Mouse (Mus musculus) urinary bladder, adult 2 months (tissue): ENCODE measurements around the gene Neil3. TPM values are rescaled to one million over a fixed set of nuclear protein-coding genes. Genes with fewer than 3 reads are reported as not detected.
"Not testable (repeated sequence)": the region's sequence is repeated elsewhere in the genome, so short reads cannot be mapped to it uniquely, and the experiment has no call there.

Experiments used
- DNase-seq: peaks from one replicate; pipeline ENCODE4 v3.0.0; 2022; ENCODE audit warnings: low spot score
- polyA plus RNA-seq: library from polyadenylated mRNA; depleted of rRNA; stranded (reverse); fragments of >200 nt; gene quantifications from 2 replicates; pipeline ENCODE4 v1.2.3, GENCODE M21; 2012; rRNA removed

The Neil3 gene
- polyA plus RNA-seq, 1 experiment, result 1.5 TPM

- DNase-seq, result not testable (repeated sequence)
Observed at GRCm38 (mm10) chr8:53538049-53538448, 100.8 kb downstream of the Neil3 start.

Other genes starting within 250 kb of the Neil3 start
- gene Aga, start 127.3 kb downstream of the Neil3 start, polyA plus RNA-seq, result 22.2 and 26.9 TPM in 2 replicates